Mouse (Mus musculus) stomach, postnatal 0 days (tissue): ENCODE measurements around the gene Drc3.

Experiments
- CTCF ChIP-seq: IDR thresholded peaks from 2 replicates; pipeline ENCODE4 v1.5.1; 2016; ENCODE audit warnings: antibody characterized with exemption, low read depth, mild to moderate bottlenecking, moderate library complexity
- EP300 ChIP-seq: optimal IDR thresholded peaks from 2 replicates; pipeline ENCODE3; 2016; ENCODE audit warnings: antibody characterized with exemption

DNA sequence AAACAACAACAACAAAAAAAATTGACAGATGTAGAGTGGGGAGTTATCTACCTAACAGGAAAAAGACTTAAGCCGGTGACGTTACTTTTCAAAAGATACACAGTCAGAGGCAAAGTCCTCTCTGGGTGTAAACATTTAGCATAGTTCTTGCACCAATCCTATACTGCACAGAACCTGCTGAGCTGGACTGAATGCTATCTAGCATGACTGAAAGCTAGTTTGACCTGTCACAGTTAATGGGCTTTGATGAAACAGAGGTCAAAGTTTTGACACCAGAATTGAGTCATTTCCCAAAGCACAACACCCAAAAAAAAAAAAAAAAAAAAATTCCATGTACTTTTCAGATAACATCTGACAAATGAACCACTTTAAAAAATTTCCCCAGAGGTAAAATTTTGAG lies 2.8 kb downstream of the Drc3 start:
- TF ChIP-seq CTCF (no peak), EP300 (no peak)
